Mouse (Mus musculus): ENCODE data around the gene Vcp. TPM values are rescaled to one million over a fixed set of nuclear protein-coding genes. Genes with fewer than 3 reads are reported as not detected.

The Vcp gene
- polyA plus RNA-seq, 1 experiment from 2014 or later, result 498 TPM

GRCm38 (mm10) chr4:42969304-42969703 lies 31.0 kb downstream of the Vcp start, which contains the start of gene 1700022I11Rik:
Gene 1700022I11Rik (plus strand): TSS chr4:42969604.
- H3K9ac ChIP-seq (ENCODE audit: low read depth, low read length), result no peak within 1 kb of the TSS
- WGBS, result 91% methylated on average over 4 of the region's 4 CpGs
- no peak for ATAC-seq

GRCm38 (mm10) chr4:42965039-42965719 lies 35.1 kb downstream of the Vcp start:
- Histone ChIP-seq H3K36me3 (ENCODE audit: control insufficient read depth, insufficient read depth, low read length) (no peaks in the 10 kb centered on the region), H3K4me1 (ENCODE audit: control insufficient read depth, insufficient read depth, low read length) (peaks cover 4% of the 10 kb centered on the region; the same call in 1 of the 2 replicates), H3K27me3 (ENCODE audit: control insufficient read depth, insufficient read depth, low read depth, low read length) (no peaks in the 10 kb centered on the region), H3K4me3 (ENCODE audit: low read depth, low read length) (no peak overlapping the region), H3K9ac (ENCODE audit: low read depth, low read length) (no peak overlapping the region), H3K9me3 (replicated peaks; ENCODE audit: control insufficient read depth, low read length, poor library complexity, severe bottlenecking) (no peaks in the 10 kb centered on the region), H3K4me2 (ENCODE audit: low read length) (peak overlapping the region; percentile 31), H3K27ac (ENCODE audit: low read length) (no peak overlapping the region)
- peak; percentile 44; the same call in 1 of the 2 replicates for ATAC-seq
- 13% methylated on average over 12 of the region's 12 CpGs for WGBS

More at GRCm38 (mm10) chr4:42969304-42969703, 31.0 kb downstream of the Vcp start, which contains the start of gene 1700022I11Rik:
- Histone ChIP-seq H3K4me1 (ENCODE audit: control insufficient read depth, insufficient read depth, low read length) (peaks cover 4% of the 10 kb centered on the region; the same call in 1 of the 2 replicates), H3K4me3 (ENCODE audit: low read depth, low read length) (no peak within 1 kb of the TSS), H3K36me3 (ENCODE audit: control insufficient read depth, insufficient read depth, low read length) (no peaks in the 10 kb centered on the region), H3K9me3 (replicated peaks; ENCODE audit: control insufficient read depth, low read length, poor library complexity, severe bottlenecking) (no peaks in the 10 kb centered on the region), H3K27ac (ENCODE audit: low read length) (no peak within 1 kb of the TSS), H3K27me3 (ENCODE audit: control insufficient read depth, insufficient read depth, low read depth, low read length) (no peaks in the 10 kb centered on the region), H3K4me2 (ENCODE audit: low read length) (no peak within 1 kb of the TSS)

- 96% methylated on average over 2 of the region's 2 CpGs for WGBS
- peaks cover 4% of the 10 kb centered on the region; the same call in 1 of the 2 replicates for H3K4me1 ChIP-seq (ENCODE audit: control insufficient read depth, insufficient read depth, low read length)
- H3K4me3 ChIP-seq (ENCODE audit: low read depth, low read length), result no peak overlapping the region
- H3K4me2 ChIP-seq (ENCODE audit: low read length), result no peak overlapping the region
- no peak overlapping the region for H3K27ac ChIP-seq (ENCODE audit: low read length)
- no peak for ATAC-seq
- H3K27me3 ChIP-seq (ENCODE audit: control insufficient read depth, insufficient read depth, low read depth, low read length), result no peaks in the 10 kb centered on the region
- no peaks in the 10 kb centered on the region for H3K9me3 ChIP-seq (replicated peaks; ENCODE audit: control insufficient read depth, low read length, poor library complexity, severe bottlenecking)
- no peak overlapping the region for H3K9ac ChIP-seq (ENCODE audit: low read depth, low read length)
- no peaks in the 10 kb centered on the region for H3K36me3 ChIP-seq (ENCODE audit: control insufficient read depth, insufficient read depth, low read length)
Measured at GRCm38 (mm10) chr4:42963480-42963879, 36.8 kb downstream of the Vcp start.

GRCm38 (mm10) chr4:42961592-42961991 lies 38.7 kb downstream of the Vcp start:
- Histone ChIP-seq H3K9me3 (replicated peaks; ENCODE audit: control insufficient read depth, low read length, poor library complexity, severe bottlenecking) (no peaks in the 10 kb centered on the region), H3K9ac (ENCODE audit: low read depth, low read length) (no peak overlapping the region), H3K4me2 (ENCODE audit: low read length) (no peak overlapping the region), H3K27me3 (ENCODE audit: control insufficient read depth, insufficient read depth, low read depth, low read length) (no peaks in the 10 kb centered on the region), H3K4me1 (ENCODE audit: control insufficient read depth, insufficient read depth, low read length) (peaks cover 4% of the 10 kb centered on the region; the same call in 1 of the 2 replicates), H3K36me3 (ENCODE audit: control insufficient read depth, insufficient read depth, low read length) (peaks cover 11% of the 10 kb centered on the region), H3K4me3 (ENCODE audit: low read depth, low read length) (no peak overlapping the region), H3K27ac (ENCODE audit: low read length) (no peak overlapping the region)
- ATAC-seq, result no peak
- 30% methylated on average over 4 of the region's 4 CpGs for WGBS

- H3K4me1 ChIP-seq (ENCODE audit: control insufficient read depth, insufficient read depth, low read length), result peaks cover 7% of the 10 kb centered on the region
- H3K4me3 ChIP-seq (ENCODE audit: low read depth, low read length), result no peak overlapping the region
- WGBS, result 73% methylated on average over 4 of the region's 4 CpGs
- H3K9me3 ChIP-seq (replicated peaks; ENCODE audit: control insufficient read depth, low read length, poor library complexity, severe bottlenecking), result no peaks in the 10 kb centered on the region
- H3K9ac ChIP-seq (ENCODE audit: low read depth, low read length), result no peak overlapping the region
- H3K36me3 ChIP-seq (ENCODE audit: control insufficient read depth, insufficient read depth, low read length), result peaks cover 12% of the 10 kb centered on the region
- ATAC-seq, result no peak
- H3K27me3 ChIP-seq (ENCODE audit: control insufficient read depth, insufficient read depth, low read depth, low read length), result no peaks in the 10 kb centered on the region
- H3K27ac ChIP-seq (ENCODE audit: low read length), result no peak overlapping the region
- H3K4me2 ChIP-seq (ENCODE audit: low read length), result no peak overlapping the region
Measured at GRCm38 (mm10) chr4:42959382-42959781, 40.9 kb downstream of the Vcp start.

GRCm38 (mm10) chr4:42958942-42959341 lies 41.4 kb downstream of the Vcp start:
- Histone ChIP-seq H3K36me3 (ENCODE audit: control insufficient read depth, insufficient read depth, low read length) (peaks cover 12% of the 10 kb centered on the region), H3K4me1 (ENCODE audit: control insufficient read depth, insufficient read depth, low read length) (peaks cover 11% of the 10 kb centered on the region), H3K27ac (ENCODE audit: low read length) (no peak overlapping the region), H3K9me3 (replicated peaks; ENCODE audit: control insufficient read depth, low read length, poor library complexity, severe bottlenecking) (no peaks in the 10 kb centered on the region), H3K4me3 (ENCODE audit: low read depth, low read length) (no peak overlapping the region), H3K27me3 (ENCODE audit: control insufficient read depth, insufficient read depth, low read depth, low read length) (no peaks in the 10 kb centered on the region), H3K4me2 (ENCODE audit: low read length) (no peak overlapping the region), H3K9ac (ENCODE audit: low read depth, low read length) (no peak overlapping the region)
- WGBS, result 70% methylated on average over 8 of the region's 8 CpGs
- no peak for ATAC-seq

GRCm38 (mm10) chr4:42957979-42958378 lies 42.3 kb downstream of the Vcp start:
- Histone ChIP-seq H3K9me3 (replicated peaks; ENCODE audit: control insufficient read depth, low read length, poor library complexity, severe bottlenecking) (no peaks in the 10 kb centered on the region), H3K4me1 (ENCODE audit: control insufficient read depth, insufficient read depth, low read length) (peaks cover 21% of the 10 kb centered on the region), H3K27me3 (ENCODE audit: control insufficient read depth, insufficient read depth, low read depth, low read length) (no peaks in the 10 kb centered on the region), H3K27ac (ENCODE audit: low read length) (no peak overlapping the region), H3K36me3 (ENCODE audit: control insufficient read depth, insufficient read depth, low read length) (peaks cover 12% of the 10 kb centered on the region), H3K9ac (ENCODE audit: low read depth, low read length) (no peak overlapping the region), H3K4me3 (ENCODE audit: low read depth, low read length) (no peak overlapping the region), H3K4me2 (ENCODE audit: low read length) (no peak overlapping the region)
- ATAC-seq, result no peak
- WGBS, result 91% methylated on average over 8 of the region's 8 CpGs

- H3K4me2 ChIP-seq (ENCODE audit: low read length), result no peak overlapping the region
- H3K4me1 ChIP-seq (ENCODE audit: control insufficient read depth, insufficient read depth, low read length), result peaks cover 27% of the 10 kb centered on the region
- H3K4me3 ChIP-seq (ENCODE audit: low read depth, low read length), result no peak overlapping the region
- no peak overlapping the region for H3K9ac ChIP-seq (ENCODE audit: low read depth, low read length)
- H3K27me3 ChIP-seq (ENCODE audit: control insufficient read depth, insufficient read depth, low read depth, low read length), result no peaks in the 10 kb centered on the region
- 59% methylated on average over 11 of the region's 11 CpGs for WGBS
- no peak overlapping the region for H3K27ac ChIP-seq (ENCODE audit: low read length)
- no peaks in the 10 kb centered on the region for H3K9me3 ChIP-seq (replicated peaks; ENCODE audit: control insufficient read depth, low read length, poor library complexity, severe bottlenecking)
- ATAC-seq, result no peak
- H3K36me3 ChIP-seq (ENCODE audit: control insufficient read depth, insufficient read depth, low read length), result peaks cover 12% of the 10 kb centered on the region
Measured at GRCm38 (mm10) chr4:42957306-42957705, 43.0 kb downstream of the Vcp start.

GRCm38 (mm10) chr4:42956581-42956980 lies 43.7 kb downstream of the Vcp start:
- Histone ChIP-seq H3K27ac (ENCODE audit: low read length) (no peak overlapping the region), H3K36me3 (ENCODE audit: control insufficient read depth, insufficient read depth, low read length) (peaks cover 12% of the 10 kb centered on the region), H3K9me3 (replicated peaks; ENCODE audit: control insufficient read depth, low read length, poor library complexity, severe bottlenecking) (no peaks in the 10 kb centered on the region), H3K27me3 (ENCODE audit: control insufficient read depth, insufficient read depth, low read depth, low read length) (no peaks in the 10 kb centered on the region), H3K4me1 (ENCODE audit: control insufficient read depth, insufficient read depth, low read length) (peaks cover 35% of the 10 kb centered on the region), H3K4me3 (ENCODE audit: low read depth, low read length) (no peak overlapping the region), H3K4me2 (ENCODE audit: low read length) (no peak overlapping the region), H3K9ac (ENCODE audit: low read depth, low read length) (no peak overlapping the region)
- WGBS, result 93% methylated on average over 17 of the region's 17 CpGs
- ATAC-seq, result no peak
